Mouse (Mus musculus): ENCODE data around the gene Get4. TPM values are rescaled to one million over a fixed set of nuclear protein-coding genes. Genes with fewer than 3 reads are reported as not detected.
A peak's percentile ranks its signal among the peaks of the same experiment; 100 is the strongest.

The Get4 gene
- 10 to 100 TPM; 36.2 to 39.8 TPM for total RNA-seq (2021)
- long read RNA-seq, experiment 1, transcript Get4-201 (9 exons, 2,107 nt), result major isoform, 70 of 82 reads
- long read RNA-seq, experiment 1, partial matches to known transcripts, result 3 of 82 reads
- long read RNA-seq, experiment 1, other reads (novel, unspliced or antisense), result 8 of 82 reads
- long read RNA-seq, experiment 2, transcript Get4-201 (9 exons, 2,107 nt), result major isoform, 80 of 97 reads
- long read RNA-seq, experiment 2, partial matches to known transcripts, result 6 of 97 reads
- long read RNA-seq, experiment 2, other reads (novel, unspliced or antisense), result 11 of 97 reads

- intact Hi-C loops (cut with DNase I; ENCODE audit: low total_unique reads), result no loop called here
- peak; percentile 100 for DNase-seq
Measured at GRCm38 (mm10) chr5:139252081-139252909, at the start of gene Get4. Gene Get4 (plus strand): TSS chr5:139252324.

DNA sequence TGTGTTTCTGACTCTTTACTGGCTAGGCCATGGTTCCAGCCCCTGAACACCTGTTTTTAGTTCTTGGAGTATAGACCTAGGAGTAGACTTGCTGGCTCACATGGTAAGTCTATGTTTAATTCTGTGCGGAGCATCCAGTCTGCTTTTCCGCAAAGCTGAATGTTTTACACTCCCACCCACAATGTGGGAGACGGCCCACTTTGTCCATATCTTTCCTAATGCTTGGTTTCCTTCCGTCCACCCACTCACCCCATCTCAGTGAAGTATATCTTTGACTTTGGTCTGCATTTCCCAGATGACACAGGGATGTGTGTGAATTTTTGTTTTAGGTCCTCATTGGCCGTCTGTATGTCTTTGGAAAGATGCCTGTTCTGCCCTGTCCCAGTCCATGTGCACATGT, 48.8 kb upstream of the Get4 start:
- intact Hi-C loops (cut with DNase I; ENCODE audit: low total_unique reads), result no loop called here
- no peak for DNase-seq

DNA sequence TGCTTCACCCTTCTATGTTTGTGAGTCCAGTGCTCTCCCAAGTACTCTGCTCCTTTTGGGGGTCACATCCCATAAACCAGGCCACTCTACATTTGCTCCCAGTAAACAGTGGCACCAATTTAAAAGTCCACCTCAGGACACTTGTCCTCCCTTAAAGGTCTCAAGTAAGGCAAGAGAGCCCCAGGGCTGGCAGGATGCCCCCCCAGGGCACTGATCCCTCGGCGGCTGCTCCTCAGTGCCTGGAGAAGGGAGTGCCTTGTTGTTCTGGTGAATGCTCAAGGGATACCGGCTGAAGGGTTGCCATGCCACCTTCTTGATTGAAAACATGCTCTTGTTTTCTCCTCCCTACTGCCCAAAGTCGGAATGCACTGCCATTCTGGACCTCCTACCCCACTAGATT, 46.0 kb upstream of the Get4 start:
- peak; percentile 45 for DNase-seq
- intact Hi-C loops (cut with DNase I; ENCODE audit: low total_unique reads), result no loop called here

- intact Hi-C loops (cut with DNase I; ENCODE audit: low total_unique reads), result no loop called here
- no peak for DNase-seq
Measured at GRCm38 (mm10) chr5:139206525-139206924, 45.6 kb upstream of the Get4 start.

DNA sequence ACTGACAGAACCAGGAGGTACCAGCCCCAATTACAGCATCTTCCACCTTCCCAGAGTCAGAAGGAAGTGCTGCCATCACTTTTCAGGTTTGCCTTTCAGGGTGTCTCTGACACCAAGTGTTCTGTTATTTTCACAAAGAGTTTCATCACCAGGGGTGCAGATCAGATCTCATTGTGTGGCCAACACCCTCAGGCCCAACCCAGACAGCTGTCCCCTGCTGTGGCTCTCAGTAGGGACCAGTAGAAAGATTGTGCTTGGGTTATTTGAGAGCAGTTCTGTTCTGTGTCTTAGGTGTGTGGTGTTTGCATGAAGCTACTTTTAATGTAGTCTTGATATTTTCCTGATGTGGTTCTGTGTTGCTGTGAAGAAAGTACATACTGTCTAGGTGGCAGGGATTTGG, 43.9 kb upstream of the Get4 start:
- intact Hi-C loops (cut with DNase I; ENCODE audit: low total_unique reads), result no loop called here

DNA sequence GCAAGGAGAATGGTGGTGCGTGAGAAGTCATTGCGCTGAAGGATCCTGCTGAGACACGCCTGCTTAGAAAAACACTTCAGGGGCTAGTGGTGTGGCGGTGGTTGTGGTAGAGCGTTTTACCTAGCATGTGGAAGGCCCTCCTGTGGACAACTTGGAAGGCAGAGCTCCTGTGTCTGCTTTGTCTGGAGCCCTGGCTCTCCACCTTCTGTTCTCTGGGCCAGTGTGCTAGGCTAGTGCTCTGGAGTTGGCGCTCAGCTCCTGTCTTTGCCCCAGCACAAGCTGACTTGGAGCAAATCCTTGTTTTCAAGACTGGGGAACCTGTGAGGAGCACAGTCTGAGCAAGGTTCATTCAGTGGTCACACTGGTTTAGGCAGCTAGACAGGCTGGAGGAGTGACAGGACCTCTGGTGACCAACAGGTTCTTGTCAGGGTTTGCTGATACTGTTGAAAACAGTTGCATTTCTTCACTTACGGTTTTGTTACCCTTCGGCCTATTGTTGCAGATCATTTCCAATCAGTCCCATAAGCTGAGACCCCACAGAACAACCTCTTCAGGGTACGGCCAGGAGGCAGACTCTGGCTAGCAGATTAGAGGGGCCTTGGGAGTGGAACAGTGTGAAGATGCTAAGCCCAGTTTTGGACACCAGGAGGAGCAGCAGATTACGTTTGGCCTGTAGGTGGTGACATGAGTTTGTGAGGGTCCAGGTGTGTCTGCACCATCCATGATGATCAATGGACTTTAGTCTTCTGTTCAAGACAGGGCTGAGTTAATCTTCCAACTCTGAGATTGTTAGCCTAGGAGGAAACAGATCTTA, 43.0 kb upstream of the Get4 start:
- no peak for DNase-seq
- intact Hi-C loops (cut with DNase I; ENCODE audit: low total_unique reads), result no loop called here

More for the DNA sequence above, 43.9 kb upstream of the Get4 start:
- DNase-seq, result no peak

DNA sequence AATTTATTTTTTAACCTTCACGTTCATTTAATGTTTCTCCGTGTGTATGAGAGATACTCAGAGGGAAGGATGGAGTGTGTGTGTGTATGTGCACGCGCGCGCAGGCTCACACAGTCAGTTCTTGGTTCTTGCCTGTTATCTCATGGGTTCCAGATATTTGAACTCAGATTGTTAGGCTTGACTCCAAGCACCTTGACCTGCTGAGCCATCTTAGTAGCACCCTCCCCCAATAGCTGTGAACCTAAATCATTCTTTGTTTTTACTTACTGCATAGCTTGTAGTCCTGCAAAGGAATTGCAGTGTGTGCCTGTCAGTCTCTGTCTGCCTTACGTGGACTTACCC, 42.5 kb upstream of the Get4 start:
- intact Hi-C loops (cut with DNase I; ENCODE audit: low total_unique reads), result no loop called here

GRCm38 (mm10) chr5:139211737-139212385, 40.3 kb upstream of the Get4 start:
- intact Hi-C loops (cut with DNase I; ENCODE audit: low total_unique reads), result no loop called here
- no peak for DNase-seq

More for the DNA sequence above, 42.5 kb upstream of the Get4 start:
- no peak for DNase-seq

DNA sequence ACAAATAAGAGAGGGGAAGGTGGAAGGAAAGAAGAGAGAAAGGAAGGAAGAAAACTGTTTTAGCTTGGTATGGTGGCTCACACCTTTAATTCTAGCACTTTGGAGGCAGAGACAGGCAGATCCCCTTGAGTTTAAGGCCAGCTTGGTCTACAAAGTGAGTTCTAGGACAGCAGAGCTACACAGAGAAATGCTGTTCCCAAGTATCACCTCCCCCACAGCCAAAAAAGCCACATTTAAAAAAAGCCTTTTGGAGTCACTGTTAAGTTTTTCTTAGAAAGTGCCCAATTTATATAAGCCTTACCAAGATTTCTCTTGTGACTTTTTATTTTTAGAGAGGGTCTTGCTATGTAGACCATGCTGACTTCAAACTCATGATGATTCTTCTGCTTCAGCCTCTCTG, 37.8 kb upstream of the Get4 start:
- intact Hi-C loops (cut with DNase I; ENCODE audit: low total_unique reads), result no loop called here
- DNase-seq, result no peak

DNA sequence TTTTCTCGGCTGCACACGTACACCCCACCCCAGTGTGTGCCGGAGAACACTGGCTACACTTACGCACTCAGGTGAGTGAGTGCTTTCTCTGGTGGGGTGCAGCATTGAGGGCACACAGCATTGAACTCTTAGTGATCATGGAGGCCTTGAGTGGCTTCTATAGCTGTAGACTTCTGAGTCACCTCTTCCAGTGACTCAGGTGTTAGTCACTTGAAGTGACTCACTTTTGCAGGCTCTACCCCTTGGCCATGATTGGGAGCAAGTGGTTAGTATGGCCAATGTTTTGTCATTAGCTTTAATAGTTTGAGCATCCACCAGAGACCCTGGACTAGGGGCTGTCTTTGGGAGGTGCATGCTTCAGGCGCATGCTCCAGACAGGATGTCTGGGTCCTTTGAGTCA, 36.9 kb upstream of the Get4 start:
- DNase-seq, result no peak
- intact Hi-C loops (cut with DNase I; ENCODE audit: low total_unique reads), result no loop called here

GRCm38 (mm10) chr5:139216121-139216520, 36.0 kb upstream of the Get4 start:
- intact Hi-C loops (cut with DNase I; ENCODE audit: low total_unique reads), result no loop called here
- DNase-seq, result no peak

DNA sequence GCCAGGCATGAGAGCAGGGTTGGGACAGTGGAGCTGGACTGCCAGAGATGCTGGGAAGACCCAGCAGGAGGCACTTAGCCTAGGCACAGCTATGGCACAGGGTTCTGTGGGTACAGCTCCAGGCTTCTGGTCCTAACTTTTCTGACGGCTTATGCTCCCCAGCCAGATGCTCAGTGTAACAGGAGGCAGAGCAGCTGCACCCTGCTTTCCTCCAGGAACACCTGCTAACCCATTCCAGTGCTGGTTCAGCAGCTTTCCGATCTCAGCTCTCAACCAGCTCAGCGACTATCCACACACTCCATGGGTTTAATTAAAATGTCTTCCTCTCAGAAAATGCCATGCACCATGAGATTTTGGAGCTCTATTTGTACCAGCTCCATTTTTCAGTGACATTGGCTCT, 35.4 kb upstream of the Get4 start:
- intact Hi-C loops (cut with DNase I; ENCODE audit: low total_unique reads), result no loop called here
- no peak for DNase-seq

DNA sequence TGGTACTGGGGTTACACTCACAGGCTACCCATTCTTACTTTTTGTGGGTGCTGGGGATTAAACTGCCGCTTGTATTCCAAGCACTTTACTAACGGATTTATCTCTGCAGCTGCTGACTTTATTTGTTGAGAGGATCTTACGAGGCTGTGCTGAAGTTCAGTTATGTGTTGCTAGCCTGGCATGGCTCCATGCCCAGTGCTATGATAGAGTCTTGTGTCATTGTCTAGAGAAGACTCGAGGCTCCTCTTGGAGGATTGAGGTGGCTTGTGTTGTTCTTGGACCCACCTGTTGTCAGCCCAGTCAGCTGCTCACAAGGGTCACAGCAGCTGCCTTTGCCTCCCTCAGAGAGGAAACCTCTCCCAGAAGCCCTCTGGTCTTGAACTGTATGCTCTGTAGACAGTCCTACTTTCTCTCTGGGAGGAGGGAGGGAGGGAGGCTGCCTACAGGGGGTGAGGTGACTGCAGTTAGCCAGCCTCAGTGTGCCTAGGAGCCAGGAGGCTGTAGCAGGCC, 32.1 kb upstream of the Get4 start:
- DNase-seq, result no peak
- intact Hi-C loops (cut with DNase I; ENCODE audit: low total_unique reads), result no loop called here

DNA sequence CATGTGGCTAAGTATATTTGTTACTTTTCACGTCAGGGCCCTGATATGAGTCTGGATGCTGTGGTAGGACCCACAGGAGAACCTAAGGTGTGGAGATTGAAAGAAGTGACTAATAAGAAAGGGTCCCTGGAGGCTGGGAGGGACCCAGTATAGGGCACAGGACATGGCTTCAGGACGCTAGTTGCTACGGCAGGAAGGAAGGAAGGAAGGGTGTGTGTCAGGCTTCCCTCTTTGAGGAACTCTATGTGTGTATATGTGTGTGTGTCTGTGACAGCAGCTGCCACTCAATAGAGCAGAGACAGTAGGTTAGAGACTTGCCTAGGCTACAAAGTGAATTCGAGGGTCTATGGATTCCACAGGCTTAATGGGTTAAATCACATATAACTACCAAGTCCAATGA, 31.5 kb upstream of the Get4 start:
- intact Hi-C loops (cut with DNase I; ENCODE audit: low total_unique reads), result no loop called here
- no peak for DNase-seq

DNA sequence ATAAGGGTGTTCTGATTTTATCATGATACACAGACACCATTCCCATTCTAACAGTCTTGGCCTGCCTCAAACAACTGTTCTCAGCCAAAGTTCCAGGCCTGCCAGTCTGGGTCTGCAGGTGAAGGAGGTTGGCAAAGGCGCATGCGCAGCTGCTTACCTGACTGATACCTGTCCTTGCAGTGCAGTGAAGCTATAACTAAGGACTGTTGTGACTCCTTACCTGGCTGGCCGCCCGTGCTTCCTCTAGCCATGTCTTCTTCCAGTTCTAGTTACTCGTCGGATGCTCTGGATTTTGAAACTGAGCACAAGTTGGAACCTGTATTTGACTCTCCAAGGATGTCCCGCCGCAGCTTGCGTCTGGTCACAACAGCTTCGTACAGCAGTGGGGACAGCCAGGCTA, 28.8 kb upstream of the Get4 start:
- DNase-seq, result no peak
- intact Hi-C loops (cut with DNase I; ENCODE audit: low total_unique reads), result no loop called here

- no peak for DNase-seq
- intact Hi-C loops (cut with DNase I; ENCODE audit: low total_unique reads), result no loop called here
Measured at GRCm38 (mm10) chr5:139227236-139227635, 24.9 kb upstream of the Get4 start.

DNA sequence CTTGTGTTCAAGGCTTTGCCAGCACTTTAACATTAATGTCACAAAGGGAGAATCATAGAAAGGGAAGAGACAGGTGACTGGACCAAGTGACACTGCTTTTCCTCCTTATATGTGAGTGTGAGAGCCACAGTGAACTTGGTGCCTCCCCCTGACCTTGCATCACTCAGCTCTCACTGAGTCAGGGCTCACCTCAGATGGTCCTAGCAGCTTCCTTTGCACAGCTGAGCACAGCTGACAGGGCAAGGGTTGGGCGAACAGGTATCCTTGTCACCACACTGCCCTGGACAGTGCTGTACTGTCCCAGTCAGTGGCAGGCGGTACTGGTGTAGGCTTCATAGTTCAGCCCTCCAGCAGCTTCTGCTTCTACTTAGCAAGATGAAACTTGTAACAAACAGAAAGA, 24.5 kb upstream of the Get4 start:
- DNase-seq, result no peak
- intact Hi-C loops (cut with DNase I; ENCODE audit: low total_unique reads), result no loop called here

- no peak for DNase-seq
- intact Hi-C loops (cut with DNase I; ENCODE audit: low total_unique reads), result no loop called here
Measured at GRCm38 (mm10) chr5:139228318-139228717, 23.8 kb upstream of the Get4 start.

DNA sequence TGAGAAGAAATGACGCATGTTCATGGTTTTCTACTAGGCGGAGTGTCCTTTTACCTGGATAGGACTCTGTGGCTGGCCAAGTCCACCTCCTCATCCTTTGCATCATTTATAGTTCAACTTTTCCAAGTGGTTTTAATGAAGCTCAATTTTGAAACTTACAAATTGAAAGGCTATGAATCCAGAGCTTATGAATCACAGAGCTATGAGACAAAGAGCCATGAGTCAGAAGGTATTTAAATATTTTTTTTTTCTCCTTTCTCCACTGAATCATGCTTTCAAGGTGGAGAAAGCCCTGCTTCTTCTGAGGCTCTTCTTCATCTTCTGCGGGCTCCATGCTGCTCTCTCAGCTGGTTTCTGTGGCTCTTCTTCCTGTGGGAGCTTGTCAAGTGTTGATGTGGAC, 22.4 kb upstream of the Get4 start:
- DNase-seq, result no peak
- intact Hi-C loops (cut with DNase I; ENCODE audit: low total_unique reads), result no loop called here

- no peak for DNase-seq
- intact Hi-C loops (cut with DNase I; ENCODE audit: low total_unique reads), result no loop called here
Measured at GRCm38 (mm10) chr5:139232083-139232482, 20.0 kb upstream of the Get4 start.
